8 mouse cellular contexts compared by ENCODE assay signal in the genomic region with DNA sequence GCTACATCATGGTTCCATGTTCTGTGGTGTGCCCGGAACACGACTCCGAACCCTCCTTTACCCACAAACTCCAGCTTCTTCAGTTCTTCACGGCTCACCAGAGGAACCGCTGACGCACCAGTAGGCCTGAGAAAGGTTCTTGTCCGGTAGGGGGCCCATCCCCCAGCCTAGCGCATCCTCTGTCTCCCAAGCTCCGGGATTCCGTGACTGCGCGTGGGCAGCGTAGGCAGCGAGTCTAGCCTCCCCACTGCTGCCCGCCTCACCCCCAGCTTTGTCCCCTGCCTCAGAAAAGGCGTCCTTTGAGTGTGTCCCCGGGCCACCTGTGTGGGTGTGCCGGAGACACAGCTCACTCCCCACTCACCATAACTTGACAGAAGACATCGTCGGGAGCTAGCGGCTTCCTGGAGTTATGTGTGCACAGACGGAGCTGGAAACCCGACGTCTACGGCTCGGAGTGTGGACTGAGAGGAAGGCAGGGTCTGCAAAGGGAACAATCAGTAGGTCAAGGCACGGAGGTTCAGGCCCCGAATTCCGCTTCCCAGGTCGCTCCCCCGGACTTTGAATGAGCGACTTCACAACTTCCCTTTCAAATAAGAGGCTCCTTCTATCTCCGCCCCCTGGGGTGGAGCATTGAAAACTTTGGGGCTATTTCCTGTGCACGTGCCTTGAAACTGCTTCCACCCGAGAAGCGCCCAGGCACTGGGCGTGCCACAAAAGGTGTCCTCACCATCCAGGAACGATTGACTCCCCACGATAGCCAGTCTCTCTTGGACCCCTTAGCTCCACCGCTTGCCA. TPM values are rescaled to one million over a fixed set of nuclear protein-coding genes. Genes with fewer than 3 reads are reported as not detected.
DNase-seq lines count a peak whose midpoint lies in the region; ATAC-seq and TF ChIP-seq lines count a peak whose summit lies in the region.

A gene (minus strand): TSS at position 610 of the 795 bp plus-strand sequence.

- H3K36me3 ChIP-seq in heart, embryonic 10.5 days = peaks cover 5% of the 10 kb centered on the region; the same call in 1 of the 2 replicates
- no peaks in the 10 kb centered on the region for H3K36me3 ChIP-seq in kidney, embryonic 15.5 days
- H3K36me3 ChIP-seq in spleen, adult 2 months (ENCODE audit: control insufficient read depth, insufficient read depth, low read length) = peaks cover 2% of the 10 kb centered on the region

- 4% methylated on average over 40 of the region's 40 CpGs for WGBS in heart, embryonic 10.5 days
- 3% methylated on average over 40 of the region's 40 CpGs for WGBS in kidney, embryonic 15.5 days
- WGBS in spleen, adult 2 months = 2% methylated on average over 40 of the region's 40 CpGs

- peaks cover 28% of the 10 kb centered on the region for H3K4me1 ChIP-seq in heart, embryonic 10.5 days
- peaks cover 31% of the 10 kb centered on the region for H3K4me1 ChIP-seq in kidney, embryonic 15.5 days
- peaks cover 5% of the 10 kb centered on the region; the same call in 1 of the 2 replicates for H3K4me1 ChIP-seq in spleen, adult 2 months (ENCODE audit: control insufficient read depth, insufficient read depth, insufficient read length)

- DNase-seq in adrenal gland, postnatal 14 days = peak; percentile 55
- DNase-seq in adrenal gland, adult 8-10 months = no peak
- peak; percentile 74 for DNase-seq in c-Kit-positive CD71-negative TER-119-negative erythroid progenitor cells, embryonic 14.5 days (ENCODE audit: low read depth)
- no peak for DNase-seq in heart, embryonic 10.5 days (ENCODE audit: low spot score)
- peak; percentile 54 for DNase-seq in lung, postnatal 14 days
- DNase-seq in spleen, adult 2 months (ENCODE audit: low read depth in 1 of 2, low spot score in 2 of 2) = peak; percentile 63 to 68
- no peak for DNase-seq in cerebellum, adult 11 months

- H3K9ac ChIP-seq in kidney, embryonic 15.5 days = peak within 1 kb of the TSS; percentile 40; the same call in 1 of the 2 replicates

- peaks cover 71% of the 10 kb centered on the region for H3K27me3 ChIP-seq in heart, embryonic 10.5 days (ENCODE audit: insufficient read depth, poor library complexity, severe bottlenecking)
- H3K27me3 ChIP-seq in kidney, embryonic 15.5 days = peaks cover 34% of the 10 kb centered on the region
- no peaks in the 10 kb centered on the region for H3K27me3 ChIP-seq in spleen, adult 2 months (ENCODE audit: control insufficient read depth, insufficient read depth, low read length)

- peak; percentile 19; the same call in 1 of the 2 replicates for ATAC-seq in kidney, embryonic 15.5 days (replicated peaks; ENCODE audit: low FRiP score)

- 0 out of 2 replicates have a peak, but pooled peaks have one; percentile 14 for TF ChIP-seq POLR2A in spleen, adult 2 months (IDR thresholded peaks at IDR 0.05; ENCODE audit: low read depth, low read length)

- peak within 1 kb of the TSS; percentile 65 for H3K4me3 ChIP-seq in heart, embryonic 10.5 days
- peak within 1 kb of the TSS; percentile 51 for H3K4me3 ChIP-seq in kidney, embryonic 15.5 days (replicated peaks)
- H3K4me3 ChIP-seq in spleen, adult 2 months (ENCODE audit: extremely low read depth, insufficient read depth, insufficient read length) = peak within 1 kb of the TSS; percentile 64

- peak within 1 kb of the TSS; percentile 63 for H3K27ac ChIP-seq in heart, embryonic 10.5 days
- H3K27ac ChIP-seq in kidney, embryonic 15.5 days = no peak within 1 kb of the TSS
- H3K27ac ChIP-seq in spleen, adult 2 months (ENCODE audit: insufficient read depth, low read length) = peak within 1 kb of the TSS; percentile 30; the same call in 1 of the 2 replicates

- no peak for TF ChIP-seq CTCF in spleen, adult 2 months (IDR thresholded peaks at IDR 0.05; ENCODE audit: extremely low read depth, insufficient read depth, insufficient read length, insufficient replicate concordance)

- H3K4me2 ChIP-seq in kidney, embryonic 15.5 days = peak within 1 kb of the TSS; percentile 83

- H3K9me3 ChIP-seq in heart, embryonic 10.5 days = no peaks in the 10 kb centered on the region
- H3K9me3 ChIP-seq in kidney, embryonic 15.5 days (replicated peaks) = no peaks in the 10 kb centered on the region

RNA-seq across cellular contexts. Expression of the gene that starts here (rescaled TPM):
- 5.2 and 7.8 TPM in 2 replicates for total RNA-seq in adrenal gland, postnatal 14 days (2021)
- 1 to 10 TPM; 3.0 to 6.2 (median 5.8) TPM for total RNA-seq in adrenal gland, adult 8-10 months (2022)
- polyA plus RNA-seq in heart, embryonic 10.5 days (2016; fragmentation: Nextera tagmentation; extraction: Ambion mirVana) = 20.0 and 32.0 TPM in 2 replicates
- polyA plus RNA-seq in kidney, embryonic 15.5 days (2015; fragmentation: Nextera tagmentation; extraction: Ambion mirVana) = 38.1 and 40.4 TPM in 2 replicates
- polyA plus RNA-seq in spleen, adult 2 months (2012; rRNA removed) = 38.8 and 48.4 TPM in 2 replicates

Comparison
In these comparisons a context has a peak if more than half of its experiments do, and no peak if none do; other contexts are left out.
1. DNase-seq: peak in adrenal gland, postnatal 14 days (single experiment), c-Kit-positive CD71-negative TER-119-negative erythroid progenitor cells, embryonic 14.5 days (single experiment), lung, postnatal 14 days (single experiment) and spleen, adult 2 months (2 of 2); none in adrenal gland, adult 8-10 months (single experiment), heart, embryonic 10.5 days (single experiment) and cerebellum, adult 11 months (single experiment).
2. Peak in every context shown above with its lines, with median percentiles within 50 percentile points of each other: H3K4me3 ChIP-seq.